Mouse (Mus musculus) liver, embryonic 14.5 days (tissue): ENCODE measurements around the gene Pdhb. TPM values are rescaled to one million over a fixed set of nuclear protein-coding genes. Genes with fewer than 3 reads are reported as not detected.

Experiments used
- ATAC-seq: fragments of 200-750 bp; cut with Nextera tagmentation; 2 replicates; pipeline ENCODE4 v1.8.0; 2017; ENCODE audit warnings: moderate number of reproducible peaks, mild to moderate bottlenecking, moderate library complexity; ENCODE audit not compliant: insufficient read depth
- DNase-seq, 3 experiments: peaks; one replicate each; pipeline ENCODE4 v3.0.0-alpha.2; 2012 to 2013; ENCODE audit warnings: low read depth in 3 of 3, low spot score in 3 of 3
- H3K27ac ChIP-seq: fragments of 300-500 bp; sonication (generic); 2 replicates; pipeline ENCODE4 v1.5.1; 2014; ENCODE audit warnings: moderate library complexity, mild to moderate bottlenecking, control low read depth, inconsistent platforms
- H3K27me3 ChIP-seq: fragments of 300-500 bp; sonication (generic); 2 replicates; pipeline ENCODE4 v1.6.1; 2014; ENCODE audit warnings: mild to moderate bottlenecking, low read length, moderate library complexity; ENCODE audit not compliant: control insufficient read depth, insufficient read depth
- H3K36me3 ChIP-seq: fragments of 300-500 bp; sonication (generic); replicated peaks from 2 replicates; pipeline ENCODE4 v1.6.1; 2014; ENCODE audit warnings: low read depth; ENCODE audit not compliant: control insufficient read depth, insufficient read depth
- H3K4me1 ChIP-seq, 2 experiments: fragments of 200-500 bp in 1 of 2; fragments of 300-500 bp in 1 of 2; sonication (generic) in 1 of 2; replicated peaks; 2 replicates each; pipeline ENCODE4 v1.6.1; 2012 to 2014; ENCODE audit warnings: antibody characterized with exemption in 1 of 2, inconsistent platforms in 1 of 2, low read length in 1 of 2; ENCODE audit not compliant: control insufficient read depth in 2 of 2, insufficient read depth in 2 of 2
- H3K4me2 ChIP-seq: fragments of 300-500 bp; sonication (generic); 2 replicates; pipeline ENCODE4 v1.6.1; 2014; ENCODE audit warnings: low read depth, mild to moderate bottlenecking, control low read depth, moderate library complexity
- H3K4me3 ChIP-seq, 2 experiments: fragments of 200-500 bp in 1 of 2; fragments of 300-500 bp in 1 of 2; sonication (generic) in 1 of 2; 2 replicates each; pipeline ENCODE4 v1.5.1; 2012 to 2014; ENCODE audit warnings: low read depth in 2 of 2, low read length in 2 of 2, mild to moderate bottlenecking in 2 of 2, control low read depth in 1 of 2, inconsistent platforms in 1 of 2, moderate library complexity in 1 of 2; ENCODE audit not compliant: insufficient read depth in 1 of 2
- H3K9ac ChIP-seq: fragments of 300-500 bp; sonication (generic); replicated peaks from 2 replicates; pipeline ENCODE4 v1.6.1; 2014; ENCODE audit warnings: mild to moderate bottlenecking, control low read depth, moderate library complexity
- H3K9me3 ChIP-seq: fragments of 300-500 bp; sonication (generic); 2 replicates; pipeline ENCODE4 v1.6.1; 2016; ENCODE audit warnings: low read length, mixed read lengths; ENCODE audit not compliant: control insufficient read depth
- CTCF ChIP-seq: IDR thresholded peaks from 2 replicates; pipeline ENCODE4 v1.5.1; 2016; ENCODE audit warnings: antibody characterized with exemption, low read depth, control low read depth
- EP300 ChIP-seq: IDR thresholded peaks from 2 replicates; pipeline ENCODE4 v1.6.1; 2016; ENCODE audit warnings: antibody characterized with exemption, low read depth
- WGBS: fragments of 180-500 bp; shearing (Covaris S2); extraction: QIAGEN DNeasy Blood & Tissue Kit; methylation state at CpG from one replicate; pipeline ENCODE4 v1.1.7; 2014; ENCODE audit not compliant: insufficient replicate concordance; 5-methylcytosine and 5-hydroxymethylcytosine counted together
- polyA plus RNA-seq, 2 experiments: library from polyadenylated mRNA; depleted of rRNA in 1 of 2; stranded (reverse) in 1 of 2; unstranded in 1 of 2; fragments of >200 nt; fragmentation: Nextera tagmentation in 1 of 2; extraction: Ambion mirVana in 1 of 2; gene quantifications; 2 replicates each; pipeline versions ENCODE4 v1.2.1 to v1.2.3; 2012 to 2014

The Pdhb gene
- polyA plus RNA-seq, 2 experiments: 74.9 to 119 TPM

- H3K9ac ChIP-seq: no peak overlapping the region
- no peak overlapping the region for H3K27ac ChIP-seq
- WGBS: 71% methylated on average over 2 of the region's 2 CpGs
- no peak overlapping the region for H3K4me3 ChIP-seq
- H3K4me1 ChIP-seq: no peaks in the 10 kb centered on the region
- DNase-seq (no peak), ATAC-seq (no peak)
- no peaks in the 10 kb centered on the region for H3K9me3 ChIP-seq
- H3K36me3 ChIP-seq: peaks cover 14% of the 10 kb centered on the region
- H3K27me3 ChIP-seq: no peaks in the 10 kb centered on the region
- TF ChIP-seq EP300 (no peak), CTCF (peak; percentile 54)
- H3K4me2 ChIP-seq: no peak overlapping the region
Observed at GRCm38 (mm10) chr14:8161777-8162176, 11.0 kb downstream of the Pdhb start.

DNA sequence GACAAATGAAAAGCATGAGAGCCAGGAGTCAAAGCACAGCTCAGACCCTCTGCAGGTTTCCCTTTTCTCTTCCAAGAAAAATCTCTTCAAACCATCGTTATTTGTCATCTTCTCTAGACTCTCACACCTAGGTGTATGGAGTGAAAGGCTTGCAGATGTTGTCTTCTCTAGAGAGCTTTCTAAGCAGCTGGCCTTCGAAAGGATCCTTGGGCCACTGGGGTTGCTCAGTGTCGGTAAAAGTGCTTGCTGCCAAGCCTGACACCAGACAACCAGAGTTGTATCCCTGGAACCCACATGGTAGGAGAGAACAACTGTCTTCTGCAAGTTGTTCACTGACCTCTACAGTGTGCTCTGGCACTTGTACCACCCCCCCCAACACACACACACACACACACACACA is 13.7 kb downstream of the Pdhb start:
- H3K9me3 ChIP-seq: no peaks in the 10 kb centered on the region
- H3K36me3 ChIP-seq: no peaks in the 10 kb centered on the region; the same call in 1 of the 2 replicates
- H3K27ac ChIP-seq: no peak overlapping the region
- no peak overlapping the region for H3K4me3 ChIP-seq
- no peak overlapping the region for H3K9ac ChIP-seq
- H3K4me2 ChIP-seq: no peak overlapping the region
- H3K4me1 ChIP-seq: no peaks in the 10 kb centered on the region
- no peak for ATAC-seq
- no peak for TF ChIP-seq CTCF
- TF ChIP-seq EP300: no peak
- no peaks in the 10 kb centered on the region for H3K27me3 ChIP-seq
- no peak for DNase-seq
- 72% methylated on average over 3 of the region's 3 CpGs for WGBS

DNA sequence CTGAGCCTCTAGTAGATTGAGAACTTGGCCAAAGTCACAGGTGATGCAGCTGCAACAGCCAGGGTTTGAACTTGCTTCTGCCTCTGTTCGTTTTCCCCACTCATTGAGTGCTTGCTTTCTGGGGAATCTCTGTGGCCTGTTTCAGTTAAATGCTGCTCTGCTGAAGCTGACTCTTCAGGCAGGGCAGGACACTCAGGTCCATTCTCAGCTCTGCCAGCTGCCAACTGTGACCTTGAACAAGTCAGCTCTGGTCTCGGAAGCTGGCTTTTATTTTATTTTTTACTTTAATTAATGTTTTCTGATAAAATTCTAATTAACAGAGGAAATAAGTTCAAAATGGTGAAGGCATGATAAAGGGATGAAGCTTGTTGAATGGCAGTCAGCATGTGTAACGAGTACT is 14.1 kb downstream of the Pdhb start:
- WGBS: 71% methylated on average over 3 of the region's 3 CpGs
- no peak overlapping the region for H3K9ac ChIP-seq
- TF ChIP-seq EP300 (no peak), CTCF (no peak)
- ATAC-seq: no peak
- H3K36me3 ChIP-seq: no peaks in the 10 kb centered on the region; the same call in 1 of the 2 replicates
- DNase-seq: no peak
- H3K27me3 ChIP-seq: no peaks in the 10 kb centered on the region
- H3K4me1 ChIP-seq: no peaks in the 10 kb centered on the region
- no peak overlapping the region for H3K4me2 ChIP-seq
- H3K27ac ChIP-seq: no peak overlapping the region
- no peaks in the 10 kb centered on the region for H3K9me3 ChIP-seq
- no peak overlapping the region for H3K4me3 ChIP-seq

GRCm38 (mm10) chr14:8156947-8157346 is 15.9 kb downstream of the Pdhb start:
- Histone ChIP-seq H3K27ac (no peak overlapping the region), H3K4me2 (no peak overlapping the region), H3K27me3 (no peaks in the 10 kb centered on the region), H3K36me3 (no peaks in the 10 kb centered on the region), H3K4me1 (no peaks in the 10 kb centered on the region), H3K9me3 (no peaks in the 10 kb centered on the region), H3K9ac (no peak overlapping the region), H3K4me3 (no peak overlapping the region)
- DNase-seq (no peak), ATAC-seq (no peak)
- TF ChIP-seq EP300 (no peak), CTCF (peak; percentile 46; the same call in 1 of the 2 replicates)
- WGBS: 48% methylated on average over 3 of the region's 3 CpGs

DNA sequence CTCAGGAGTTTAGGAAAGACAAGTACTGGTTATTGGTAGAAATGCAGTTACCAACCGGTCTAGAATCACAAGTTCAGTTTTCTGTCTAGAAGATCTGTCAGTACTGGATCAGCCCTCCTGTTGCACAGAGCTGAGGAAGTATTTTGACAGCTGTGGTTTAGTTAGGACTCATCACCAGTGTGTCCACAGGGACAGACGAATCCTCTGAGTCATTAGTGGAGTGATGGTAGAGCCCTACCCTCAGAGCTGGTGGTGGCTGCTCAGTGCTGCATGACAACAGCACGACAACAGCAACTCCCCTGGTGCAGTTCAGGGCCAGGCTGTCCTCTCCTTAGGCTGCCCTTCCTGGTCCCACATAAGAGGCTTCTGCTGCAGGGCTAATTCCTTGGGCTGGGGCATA is 18.8 kb downstream of the Pdhb start:
- H3K27ac ChIP-seq: no peak overlapping the region
- H3K4me1 ChIP-seq: no peaks in the 10 kb centered on the region
- H3K36me3 ChIP-seq: no peaks in the 10 kb centered on the region
- H3K9ac ChIP-seq: no peak overlapping the region
- H3K4me3 ChIP-seq: no peak overlapping the region
- H3K9me3 ChIP-seq: no peaks in the 10 kb centered on the region
- no peak overlapping the region for H3K4me2 ChIP-seq
- TF ChIP-seq EP300 (no peak), CTCF (no peak)
- H3K27me3 ChIP-seq: no peaks in the 10 kb centered on the region
- no peak for ATAC-seq
- 43% methylated on average over 3 of the region's 3 CpGs for WGBS
- no peak for DNase-seq
